Mouse (Mus musculus) large intestine, adult 2 months (tissue): ENCODE data around the gene Gatad2b. TPM values are rescaled to one million over a fixed set of nuclear protein-coding genes. Genes with fewer than 3 reads are reported as not detected.
"Not testable (repeated sequence)": the region's sequence is repeated elsewhere in the genome, so short reads cannot be mapped to it uniquely, and the experiment has no call there.

ENCODE experiments used
- DNase-seq: peaks from one replicate; pipeline ENCODE4 v3.0.0-alpha.2; 2012; ENCODE audit warnings: low read depth, low spot score
- WGBS: fragments of 180-500 bp; shearing (Covaris S2); methylation state at CpG from one replicate; pipeline ENCODE4 v1.1.7; 2018; 5-methylcytosine and 5-hydroxymethylcytosine counted together
- polyA plus RNA-seq: library from polyadenylated mRNA; depleted of rRNA; stranded (reverse); fragments of >200 nt; gene quantifications from 2 replicates; pipeline ENCODE4 v1.2.3, GENCODE M21; 2012; rRNA removed

The Gatad2b gene
- polyA plus RNA-seq: 7.7 and 13.4 TPM in 2 replicates

GRCm38 (mm10) chr3:90292345-90293275 lies at the start of gene Gatad2b:
Gene Gatad2b, plus strand, starts transcription at chr3:90293178.
- DNase-seq: peak; percentile 99
- 1% methylated on average over 47 of the region's 47 CpGs for WGBS

GRCm38 (mm10) chr3:90245406-90245805 lies 47.6 kb upstream of the Gatad2b start:
- WGBS: 43% methylated on average over 2 of the region's 2 CpGs
- no peak for DNase-seq

DNA sequence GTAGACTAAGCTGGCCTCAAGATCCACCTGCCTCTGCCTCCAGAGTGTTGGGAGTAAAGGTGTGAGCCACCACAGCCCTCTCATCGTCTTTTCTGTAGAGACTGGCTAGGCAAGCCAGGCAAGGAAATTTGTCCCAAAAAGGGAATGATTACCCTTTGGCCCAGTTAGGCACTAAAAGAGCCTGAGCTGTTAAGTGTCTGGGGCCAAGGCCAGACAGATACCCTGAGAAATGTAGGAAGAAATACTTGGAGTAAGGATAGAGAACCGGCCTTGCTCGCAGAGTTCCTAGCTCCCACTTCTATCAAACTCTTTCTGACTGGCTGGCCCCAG lies 45.4 kb upstream of the Gatad2b start:
- 0% methylated on average over 3 of the region's 3 CpGs for WGBS

GRCm38 (mm10) chr3:90247960-90248745 lies 44.8 kb upstream of the Gatad2b start, which contains the start of gene Slc39a1:
Gene Slc39a1, plus strand, starts transcription at chr3:90248172.
- DNase-seq: peak; percentile 90
- under 1% methylated on average over 44 of the region's 44 CpGs for WGBS

More for the DNA sequence above, 45.4 kb upstream of the Gatad2b start:
- no peak for DNase-seq

DNA sequence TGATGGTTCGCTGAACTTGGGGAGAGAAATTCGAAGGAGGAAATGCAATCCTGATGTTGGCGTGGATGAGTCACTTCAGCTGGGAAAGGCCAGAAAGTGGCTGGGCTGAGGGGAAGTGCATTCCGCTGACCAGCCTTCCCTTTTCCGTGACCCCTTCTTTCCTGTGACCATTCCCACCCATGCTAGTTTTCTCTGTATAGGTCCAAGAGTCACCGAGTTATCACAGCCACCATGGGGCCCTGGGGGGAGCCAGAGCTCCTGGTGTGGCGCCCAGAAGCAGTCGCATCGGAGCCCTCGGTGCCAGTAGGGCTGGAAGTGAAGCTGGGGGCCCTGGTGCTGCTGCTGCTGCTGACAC lies 44.3 kb upstream of the Gatad2b start:
- DNase-seq: no peak
- WGBS: 3% methylated on average over 10 of the region's 10 CpGs

- DNase-seq: no peak
- WGBS: 78% methylated on average over 6 of the region's 6 CpGs
Measured at GRCm38 (mm10) chr3:90250791-90251190, 42.2 kb upstream of the Gatad2b start.

GRCm38 (mm10) chr3:90251731-90252226 lies 41.2 kb upstream of the Gatad2b start:
- 92% methylated on average over 9 of the region's 12 CpGs for WGBS
- DNase-seq: not testable (repeated sequence)

DNA sequence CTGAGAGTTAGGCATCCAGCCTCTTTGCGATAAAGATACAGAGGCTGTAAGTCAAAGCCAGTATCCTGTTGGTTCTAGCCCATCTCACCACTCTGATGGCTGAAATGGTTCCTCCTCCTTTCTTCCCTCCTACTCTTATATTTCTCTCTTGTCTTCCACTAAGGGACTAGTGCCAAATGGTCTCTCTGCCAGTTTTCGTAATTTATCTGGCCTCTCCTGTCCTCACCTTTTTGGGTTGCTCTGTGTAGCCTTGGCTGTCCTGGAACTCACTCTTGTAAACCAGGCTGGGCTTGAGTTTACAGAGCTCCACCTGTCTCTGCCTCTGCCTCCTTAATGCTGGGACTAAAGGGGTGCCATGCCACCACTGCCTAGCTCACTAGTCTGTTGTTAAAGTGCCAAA lies 40.3 kb upstream of the Gatad2b start:
- 77% methylated on average over 2 of the region's 2 CpGs for WGBS
- DNase-seq: not testable (repeated sequence)

- WGBS: 70% methylated on average over 1 of the region's 1 CpGs
- not testable (repeated sequence) for DNase-seq
Measured at GRCm38 (mm10) chr3:90253174-90253573, 39.8 kb upstream of the Gatad2b start.

DNA sequence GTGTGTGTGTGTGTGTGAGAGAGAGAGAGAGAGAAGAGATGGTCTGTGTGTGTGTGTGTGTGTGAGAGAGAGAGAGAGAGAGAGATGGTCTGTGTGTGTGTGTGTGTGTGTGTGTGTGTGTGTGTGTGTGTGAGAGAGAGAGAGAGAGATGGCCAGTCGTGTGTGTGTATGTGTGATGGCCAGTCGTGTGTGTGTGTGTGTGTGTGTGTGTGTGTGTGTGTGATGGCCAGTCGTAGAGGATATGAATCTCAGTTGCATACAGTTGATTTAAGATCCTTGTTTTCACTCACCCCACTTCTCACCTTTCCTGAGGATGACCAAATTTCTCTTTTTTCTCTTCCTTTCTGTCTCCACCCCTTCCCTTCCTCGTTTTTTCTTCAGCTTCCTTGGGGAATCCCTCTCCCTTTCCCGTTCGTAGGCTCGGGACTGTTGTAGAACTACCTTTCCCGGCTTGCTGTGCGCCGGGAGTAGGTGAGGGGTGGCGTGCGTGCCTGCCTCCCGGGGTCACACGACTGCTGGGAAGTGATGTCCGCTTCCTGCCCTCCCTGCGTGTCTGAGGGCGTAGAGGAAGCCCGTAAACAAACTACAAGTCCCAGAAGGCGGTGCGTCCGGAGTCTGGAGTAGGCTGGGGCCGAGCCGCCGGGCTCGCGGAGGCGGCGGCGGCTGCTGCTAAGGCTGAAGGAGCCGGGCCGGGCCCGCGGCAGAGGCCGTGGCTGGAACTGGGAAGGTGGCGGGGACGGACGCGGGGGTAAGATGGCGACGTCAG lies 39.1 kb upstream of the Gatad2b start, which contains the start of gene Crtc2:
Gene Crtc2 (plus strand): TSS at position 511 of the 766 bp plus-strand sequence.
- DNase-seq: peak; percentile 94
- under 1% methylated on average over 40 of the region's 40 CpGs for WGBS

DNA sequence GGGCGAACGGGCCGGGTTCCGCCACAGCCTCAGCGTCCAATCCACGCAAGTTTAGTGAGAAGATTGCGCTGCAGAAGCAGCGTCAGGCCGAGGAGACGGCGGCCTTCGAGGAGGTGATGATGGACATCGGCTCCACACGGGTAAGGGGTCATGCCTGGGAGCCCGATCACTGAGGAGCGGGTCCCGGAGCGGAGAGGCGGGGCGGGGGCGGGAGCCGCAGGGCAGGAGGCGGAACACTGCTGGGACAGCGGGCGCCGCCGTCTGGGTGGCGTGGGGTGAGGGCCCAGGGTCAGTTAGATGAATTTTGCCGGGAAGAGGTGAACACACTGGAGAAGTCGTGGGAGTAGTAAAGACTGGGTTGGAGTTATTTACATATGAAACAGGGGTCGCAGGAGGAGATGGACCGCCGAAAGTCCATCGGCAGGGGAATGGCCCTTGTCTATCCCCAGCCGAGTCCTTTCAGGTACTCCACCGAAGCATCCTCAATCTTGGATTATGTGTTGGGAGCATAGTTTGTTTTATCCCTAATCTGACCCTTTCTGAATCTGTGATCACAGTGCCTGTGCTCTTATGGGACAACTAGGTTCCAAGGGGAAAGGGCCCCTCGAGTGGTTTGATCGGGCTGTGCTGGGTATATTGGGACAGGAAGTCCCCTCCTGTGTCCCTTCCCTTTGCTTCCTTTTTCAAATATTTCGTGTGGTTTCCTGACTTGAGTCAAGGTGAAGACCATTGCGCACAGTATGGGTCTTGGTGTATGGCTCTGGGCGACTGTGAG lies 38.4 kb upstream of the Gatad2b start:
- no peak for DNase-seq
- under 1% methylated on average over 40 of the region's 41 CpGs for WGBS

DNA sequence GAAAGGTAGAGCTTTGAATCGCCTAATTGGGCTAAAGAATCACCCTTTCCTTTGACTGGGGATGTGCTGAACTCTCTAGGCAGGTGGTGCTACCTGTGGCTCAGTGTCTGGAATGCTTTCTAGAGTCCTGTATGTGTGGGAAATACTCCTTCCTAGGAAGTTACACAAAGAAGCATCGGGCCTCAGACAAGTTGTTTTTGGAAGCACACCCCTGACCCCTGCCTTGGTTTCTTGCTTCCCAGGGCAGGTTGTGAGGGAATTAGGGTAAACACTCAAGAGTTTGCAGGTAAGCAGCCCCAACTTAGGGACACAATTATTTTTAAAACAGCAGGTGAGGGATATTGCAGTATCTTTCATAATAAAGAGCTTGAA lies 37.8 kb upstream of the Gatad2b start:
- no peak for DNase-seq
- 2% methylated on average over 2 of the region's 2 CpGs for WGBS

DNA sequence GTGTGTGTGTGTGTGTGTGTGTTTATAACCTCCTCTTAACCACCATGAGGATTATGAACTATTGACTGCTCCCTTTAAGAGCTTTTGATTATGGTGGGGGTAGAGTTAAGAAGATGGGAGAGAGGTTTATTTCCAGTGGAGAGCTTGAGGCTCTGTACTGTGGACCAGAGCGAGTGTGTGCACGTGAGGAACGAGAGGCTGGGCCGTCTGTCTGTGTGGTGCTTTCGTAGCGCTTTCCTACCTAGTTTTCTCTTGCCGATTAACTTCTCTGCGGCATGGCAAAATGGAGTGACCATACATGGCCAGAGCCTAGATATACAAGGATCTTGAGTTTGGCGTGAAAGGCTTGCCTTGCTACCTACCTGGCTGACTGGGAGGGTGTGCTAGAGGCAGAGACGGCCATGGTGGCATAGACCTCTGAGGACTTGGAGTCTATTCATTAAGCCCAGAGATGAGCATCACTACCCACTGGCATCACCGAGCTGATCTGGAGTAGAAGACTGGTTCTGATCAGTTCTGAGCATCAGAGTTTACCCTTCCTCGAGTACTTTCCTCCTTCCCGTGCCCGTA lies 37.1 kb upstream of the Gatad2b start:
- 89% methylated on average over 14 of the region's 14 CpGs for WGBS
- DNase-seq: no peak

DNA sequence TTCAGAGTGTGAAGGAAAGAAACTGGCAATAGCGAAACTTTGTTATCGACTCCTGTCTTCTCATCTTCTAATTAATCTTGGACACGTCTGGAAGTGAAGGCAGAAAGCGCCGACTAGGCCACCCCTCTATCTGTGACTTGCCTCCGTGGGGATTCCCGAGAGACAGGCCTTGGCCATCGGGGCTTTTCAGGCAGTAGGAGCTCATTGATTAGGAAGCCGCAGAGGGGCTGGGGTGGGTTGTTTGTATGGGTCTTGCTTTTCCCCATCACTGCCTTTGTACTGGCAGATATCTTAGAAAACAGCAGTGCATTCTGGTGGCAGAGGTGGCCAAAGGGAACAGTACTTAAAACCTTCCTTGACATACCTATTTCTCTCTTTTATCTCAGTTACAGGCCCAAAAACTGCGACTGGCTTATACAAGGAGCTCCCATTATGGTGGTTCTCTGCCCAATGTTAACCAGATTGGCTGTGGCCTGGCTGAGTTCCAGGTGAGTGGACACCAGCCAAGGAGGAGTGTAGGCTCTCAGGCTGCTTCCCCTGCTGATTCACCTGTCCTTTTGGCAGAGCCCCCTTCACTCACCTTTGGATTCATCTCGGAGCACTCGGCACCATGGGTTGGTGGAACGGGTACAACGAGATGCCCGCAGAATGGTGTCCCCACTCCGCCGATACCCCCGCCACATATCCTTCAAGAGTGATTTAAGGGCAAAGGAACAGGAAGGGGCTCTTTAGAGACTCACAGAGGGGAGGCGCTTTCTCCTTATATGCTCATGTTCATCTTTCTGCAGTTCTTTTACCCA lies 36.0 kb upstream of the Gatad2b start:
- DNase-seq: no peak

GRCm38 (mm10) chr3:90258521-90258920 lies 34.5 kb upstream of the Gatad2b start:
- WGBS: 37% methylated on average over 4 of the region's 4 CpGs
- no peak for DNase-seq

More for the DNA sequence above, 36.0 kb upstream of the Gatad2b start:
- WGBS: 89% methylated on average over 19 of the region's 19 CpGs

- WGBS: 92% methylated on average over 5 of the region's 5 CpGs
Measured at GRCm38 (mm10) chr3:90263121-90263771, 29.7 kb upstream of the Gatad2b start.

DNA sequence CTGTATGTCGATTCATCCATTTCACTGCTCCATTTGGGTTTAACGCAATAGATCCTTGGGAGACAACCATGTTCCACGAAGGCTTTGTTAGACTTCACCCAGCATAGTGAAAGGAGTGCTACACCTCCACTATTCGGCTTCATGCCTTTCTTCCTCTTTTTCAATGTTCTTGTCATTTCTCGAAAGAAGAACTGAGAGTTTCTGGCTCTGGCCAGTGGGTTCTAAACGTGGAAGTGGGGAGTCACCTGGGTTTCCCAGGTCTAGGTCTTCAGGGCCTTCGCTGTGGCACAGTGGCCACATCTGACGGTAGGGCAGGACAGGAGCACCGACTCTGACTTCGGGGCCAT lies 28.3 kb upstream of the Gatad2b start:
- 21% methylated on average over 10 of the region's 10 CpGs for WGBS
- no peak for DNase-seq

More at GRCm38 (mm10) chr3:90263121-90263771, 29.7 kb upstream of the Gatad2b start:
- DNase-seq: no peak
